Mouse (Mus musculus) limb, embryonic 13.5 days (tissue): ENCODE data around the gene Tmem63c. TPM values are rescaled to one million over a fixed set of nuclear protein-coding genes. Genes with fewer than 3 reads are reported as not detected.

Source experiments
- microRNA-seq: library from miRNA; unstranded; fragments of <30 nt; microRNA quantifications from one replicate; pipeline ENCODE4, GENCODE M21; 2016
- polyA plus RNA-seq: library from polyadenylated mRNA; unstranded; fragments of >200 nt; fragmentation: Nextera tagmentation; extraction: Ambion mirVana; gene quantifications from 2 replicates; pipeline ENCODE4 v1.2.1, GENCODE M21; 2015

Tmem63c gene
- polyA plus RNA-seq, 1 experiment from 2014 or later = 0.08 TPM

Small RNAs within 50 kb of the gene (microRNA-seq; reads per million reads assigned to microRNA genes)
- not detected for gene Gm25847

Other genes with a start within 250 kb of the Tmem63c start
- 39.2 and 41.2 TPM in 2 replicates for gene Irf2bpl, start 136.5 kb upstream of the Tmem63c start, polyA plus RNA-seq
- 23.6 and 24.7 TPM in 2 replicates for gene Cipc, start 74.3 kb upstream of the Tmem63c start, polyA plus RNA-seq
- not detected in 2 replicates for gene Zdhhc22, start 30.9 kb upstream of the Tmem63c start, polyA plus RNA-seq
- 0.23 and 0.42 TPM in 2 replicates for gene Ngb, start 81.2 kb downstream of the Tmem63c start, polyA plus RNA-seq
- gene Gstz1, start 125.8 kb downstream of the Tmem63c start, polyA plus RNA-seq = 34.7 and 37.1 TPM in 2 replicates
- 14.6 and 17.6 TPM in 2 replicates for gene Pomt2, start 126.6 kb downstream of the Tmem63c start, polyA plus RNA-seq
- gene Samd15, start 178.4 kb downstream of the Tmem63c start, polyA plus RNA-seq = 1.6 and 2.0 TPM in 2 replicates
- gene Tmed8, start 179.1 kb downstream of the Tmem63c start, polyA plus RNA-seq = 2.2 and 2.5 TPM in 2 replicates
- gene Noxred1, start 217.4 kb downstream of the Tmem63c start, polyA plus RNA-seq = 0.57 and 0.59 TPM in 2 replicates
- gene Vipas39, start 244.9 kb downstream of the Tmem63c start, polyA plus RNA-seq = 51.9 and 52.2 TPM in 2 replicates
- 218 and 223 TPM in 2 replicates for gene Ahsa1, start 245.1 kb downstream of the Tmem63c start, polyA plus RNA-seq